Mouse (Mus musculus) liver, postnatal 0 days (tissue): ENCODE measurements around the gene Gm13277. TPM values are rescaled to one million over a fixed set of nuclear protein-coding genes. Genes with fewer than 3 reads are reported as not detected.
"Not testable (repeated sequence)": the region's sequence is repeated elsewhere in the genome, so short reads cannot be mapped to it uniquely, and the experiment has no call there.

ENCODE experiments used
- ATAC-seq: fragments of 200-750 bp; cut with Nextera tagmentation; 2 replicates; pipeline ENCODE4 v1.8.0; 2017; ENCODE audit warnings: mild to moderate bottlenecking, moderate library complexity
- DNase-seq: peaks from one replicate; pipeline ENCODE4 v3.0.0-alpha.2; 2016
- H3K27ac ChIP-seq: fragments of 300-500 bp; sonication (generic); 2 replicates; pipeline ENCODE4 v1.5.1; 2014; ENCODE audit warnings: antibody characterized with exemption, moderate library complexity, mild to moderate bottlenecking, low read depth
- H3K27me3 ChIP-seq: fragments of 300-500 bp; sonication (generic); 2 replicates; pipeline ENCODE4 v1.6.1; 2014; ENCODE audit warnings: low read length, control low read depth, mixed read lengths; ENCODE audit not compliant: insufficient read depth
- H3K36me3 ChIP-seq: fragments of 300-500 bp; sonication (generic); replicated peaks from 2 replicates; pipeline ENCODE4 v1.6.1; 2014; ENCODE audit warnings: mild to moderate bottlenecking, control low read depth, low read length, moderate library complexity, mixed read lengths; ENCODE audit not compliant: insufficient read depth
- H3K4me1 ChIP-seq: fragments of 300-500 bp; sonication (generic); 2 replicates; pipeline ENCODE4 v1.6.1; 2014; ENCODE audit warnings: antibody characterized with exemption, mild to moderate bottlenecking, control low read depth; ENCODE audit not compliant: insufficient read depth
- H3K4me2 ChIP-seq: fragments of 300-500 bp; sonication (generic); 2 replicates; pipeline ENCODE4 v1.6.1; 2014; ENCODE audit warnings: low read depth, mild to moderate bottlenecking, low read length, moderate library complexity, mixed read lengths
- H3K4me3 ChIP-seq: fragments of 300-500 bp; sonication (generic); 2 replicates; pipeline ENCODE4 v1.5.1; 2014; ENCODE audit warnings: low read depth, low read length
- H3K9ac ChIP-seq: fragments of 300-500 bp; sonication (generic); replicated peaks from 2 replicates; pipeline ENCODE4 v1.6.1; 2014; ENCODE audit warnings: mild to moderate bottlenecking, moderate library complexity
- H3K9me3 ChIP-seq: fragments of 300-500 bp; sonication (generic); 2 replicates; pipeline ENCODE4 v1.6.1; 2016; ENCODE audit warnings: mild to moderate bottlenecking, control low read depth, low read length, mixed read lengths
- CTCF ChIP-seq: sonication (generic); IDR thresholded peaks from 2 replicates; pipeline ENCODE4 v1.5.1; 2016; ENCODE audit warnings: antibody characterized with exemption, low read depth
- EP300 ChIP-seq: IDR thresholded peaks from 2 replicates; pipeline ENCODE4 v1.6.1; 2016; ENCODE audit warnings: antibody characterized with exemption, low read depth, mild to moderate bottlenecking
- WGBS: fragments of 180-500 bp; shearing (Covaris S2); extraction: QIAGEN DNeasy Blood & Tissue Kit; methylation state at CpG from one replicate; pipeline ENCODE4 v1.1.7; 2014; ENCODE audit not compliant: insufficient replicate concordance; 5-methylcytosine and 5-hydroxymethylcytosine counted together
- polyA plus RNA-seq: library from polyadenylated mRNA; unstranded; fragments of >200 nt; fragmentation: Nextera tagmentation; extraction: Ambion mirVana; gene quantifications from 2 replicates; pipeline ENCODE4 v1.2.1, GENCODE M21; 2015

Gm13277 gene
- not detected in 2 replicates for polyA plus RNA-seq

GRCm38 (mm10) chr4:88788402-88788801 is at the start of gene Gm13277:
Gm13277 (plus strand) TSS chr4:88788632.
- DNase-seq, H3K4me2 ChIP-seq, H3K36me3 ChIP-seq, H3K9me3 ChIP-seq, ATAC-seq, H3K4me3 ChIP-seq, H3K9ac ChIP-seq, H3K4me1 ChIP-seq, H3K27ac ChIP-seq, H3K27me3 ChIP-seq: not testable (repeated sequence)
- peak; percentile 61 for TF ChIP-seq CTCF
- 0% methylated on average over 1 of the region's 28 CpGs for WGBS

GRCm38 (mm10) chr4:88739036-88739435 is 49.4 kb upstream of the Gm13277 start:
- Histone ChIP-seq H3K4me2 (no peak overlapping the region), H3K4me1 (no peaks in the 10 kb centered on the region), H3K36me3 (no peaks in the 10 kb centered on the region), H3K27me3 (no peaks in the 10 kb centered on the region), H3K9ac (no peak overlapping the region), H3K9me3 (no peaks in the 10 kb centered on the region), H3K4me3 (no peak overlapping the region), H3K27ac (no peak overlapping the region)
- DNase-seq (no peak), ATAC-seq (no peak)
- WGBS: 75% methylated on average over 6 of the region's 6 CpGs
- no peak for TF ChIP-seq CTCF
- no peak for TF ChIP-seq EP300

- Histone ChIP-seq H3K4me1 (no peaks in the 10 kb centered on the region), H3K9me3 (no peaks in the 10 kb centered on the region), H3K27ac (no peak overlapping the region), H3K9ac (no peak overlapping the region), H3K4me2 (no peak overlapping the region), H3K27me3 (no peaks in the 10 kb centered on the region), H3K4me3 (no peak overlapping the region), H3K36me3 (no peaks in the 10 kb centered on the region)
- TF ChIP-seq CTCF (no peak), EP300 (no peak)
- DNase-seq: no peak
- 44% methylated on average over 4 of the region's 4 CpGs for WGBS
- ATAC-seq: no peak
Observed at GRCm38 (mm10) chr4:88741426-88741825, 47.0 kb upstream of the Gm13277 start.

- Histone ChIP-seq H3K27ac (no peak overlapping the region), H3K4me1 (no peaks in the 10 kb centered on the region), H3K27me3 (no peaks in the 10 kb centered on the region), H3K9me3 (no peaks in the 10 kb centered on the region), H3K36me3 (no peaks in the 10 kb centered on the region), H3K4me2 (no peak overlapping the region), H3K9ac (no peak overlapping the region), H3K4me3 (no peak overlapping the region)
- 44% methylated on average over 7 of the region's 7 CpGs for WGBS
- ATAC-seq (no peak), DNase-seq (no peak)
- no peak for TF ChIP-seq EP300
- peak; percentile 20; the same call in 1 of the 2 replicates for TF ChIP-seq CTCF
Observed at GRCm38 (mm10) chr4:88742771-88743371, 45.6 kb upstream of the Gm13277 start.

GRCm38 (mm10) chr4:88744207-88744606 is 44.2 kb upstream of the Gm13277 start:
- 58% methylated on average over 3 of the region's 3 CpGs for WGBS
- H3K27ac ChIP-seq: no peak overlapping the region

GRCm38 (mm10) chr4:88749926-88750325 is 38.5 kb upstream of the Gm13277 start:
- Histone ChIP-seq H3K9me3 (no peaks in the 10 kb centered on the region), H3K4me2 (no peak overlapping the region), H3K27me3 (no peaks in the 10 kb centered on the region), H3K9ac (no peak overlapping the region), H3K36me3 (no peaks in the 10 kb centered on the region), H3K4me1 (no peaks in the 10 kb centered on the region), H3K27ac (no peak overlapping the region), H3K4me3 (no peak overlapping the region)
- 77% methylated on average over 6 of the region's 6 CpGs for WGBS
- no peak for ATAC-seq
- TF ChIP-seq EP300: no peak
- TF ChIP-seq CTCF: no peak
- no peak for DNase-seq

More at GRCm38 (mm10) chr4:88744207-88744606, 44.2 kb upstream of the Gm13277 start:
- peak; percentile 44 for TF ChIP-seq CTCF
- no peak for TF ChIP-seq EP300
- Histone ChIP-seq H3K36me3 (no peaks in the 10 kb centered on the region), H3K4me2 (no peak overlapping the region), H3K27me3 (no peaks in the 10 kb centered on the region), H3K4me1 (no peaks in the 10 kb centered on the region), H3K9me3 (no peaks in the 10 kb centered on the region), H3K4me3 (no peak overlapping the region), H3K9ac (no peak overlapping the region)
- no peak for DNase-seq
- ATAC-seq: no peak
